In the genomic region with DNA sequence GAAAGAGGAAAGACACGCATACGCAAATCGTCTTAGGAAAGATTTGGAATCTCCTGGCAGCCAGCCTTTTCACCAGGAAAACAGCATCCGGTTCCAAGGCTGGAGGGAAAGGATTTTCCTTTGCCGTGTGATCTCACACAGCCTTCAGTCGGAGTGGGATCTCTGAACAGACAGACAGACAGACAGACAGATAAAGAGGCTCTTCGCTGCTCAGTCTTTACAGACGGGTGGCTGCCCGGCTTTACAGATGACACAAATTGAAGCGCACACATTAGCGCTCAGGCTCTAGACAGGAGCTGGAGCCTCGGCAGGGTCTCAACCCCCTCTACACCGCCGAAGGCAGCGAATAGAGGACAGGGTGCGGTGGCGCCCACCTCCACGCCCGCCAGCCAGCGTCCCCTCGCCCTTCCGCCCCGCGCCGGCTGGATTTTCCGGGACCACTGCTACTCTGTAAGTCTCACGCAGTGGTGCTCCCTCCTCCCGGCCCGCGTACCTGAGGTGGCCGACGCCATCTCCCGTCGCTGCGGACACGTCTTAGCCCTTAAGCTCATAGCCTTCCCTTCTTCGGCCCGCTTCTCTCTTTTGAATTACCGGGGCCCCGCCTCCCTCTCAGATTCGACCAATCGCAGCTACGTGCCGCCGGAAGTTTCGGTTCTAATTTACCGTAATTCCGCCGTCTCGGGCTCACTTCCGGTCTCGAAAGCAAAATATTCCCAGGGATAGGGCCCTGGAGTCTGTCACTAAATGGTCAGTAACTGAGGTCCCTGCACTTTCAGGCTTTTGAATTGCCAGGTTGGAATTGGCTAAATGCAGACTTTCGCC, we compare ENCODE assay signal across 8 mouse cellular contexts. TPM values are rescaled to one million over a fixed set of nuclear protein-coding genes. Genes with fewer than 3 reads are reported as not detected.
DNase-seq lines count a peak whose midpoint lies in the region; ATAC-seq and TF ChIP-seq lines count a peak whose summit lies in the region.

TSS of gene Kif22 (minus strand) at position 621 of the 822 bp plus-strand sequence.

- H3K27me3 ChIP-seq in ES-Bruce4 (ENCODE audit: control insufficient read depth, insufficient read depth, low read length, poor library complexity, severe bottlenecking): no peaks in the 10 kb centered on the region
- no peaks in the 10 kb centered on the region for H3K27me3 ChIP-seq in forebrain, embryonic 11.5 days (ENCODE audit: control insufficient read depth, insufficient read depth, low read length)
- no peaks in the 10 kb centered on the region for H3K27me3 ChIP-seq in heart, embryonic 16.5 days (ENCODE audit: control insufficient read depth, insufficient read depth, low read length)
- no peaks in the 10 kb centered on the region for H3K27me3 ChIP-seq in neural tube, embryonic 14.5 days (ENCODE audit: control insufficient read depth, insufficient read depth, low read length)
- H3K27me3 ChIP-seq in testis, adult 2 months (ENCODE audit: control insufficient read depth, insufficient read depth, low read length): no peaks in the 10 kb centered on the region

- peak within 1 kb of the TSS; percentile 96 for H3K4me3 ChIP-seq in ES-Bruce4 (ENCODE audit: low read depth, low read length)
- peak within 1 kb of the TSS; percentile 83 for H3K4me3 ChIP-seq in forebrain, embryonic 11.5 days (ENCODE audit: low read depth, low read length)
- peak within 1 kb of the TSS; percentile 97 for H3K4me3 ChIP-seq in heart, embryonic 16.5 days (ENCODE audit: low read length)
- H3K4me3 ChIP-seq in neural tube, embryonic 14.5 days (ENCODE audit: low read depth, low read length): peak within 1 kb of the TSS; percentile 45
- H3K4me3 ChIP-seq in testis, adult 2 months (ENCODE audit: control insufficient read depth, low read depth, low read length): peak within 1 kb of the TSS; percentile 97

- peak within 1 kb of the TSS; percentile 63 for H3K4me2 ChIP-seq in forebrain, embryonic 11.5 days (ENCODE audit: low read depth, low read length, severe bottlenecking)
- peak within 1 kb of the TSS; percentile 85 for H3K4me2 ChIP-seq in heart, embryonic 16.5 days (ENCODE audit: low read depth, low read length)
- peak within 1 kb of the TSS; percentile 54 for H3K4me2 ChIP-seq in neural tube, embryonic 14.5 days (ENCODE audit: low read depth, low read length)

- H3K9ac ChIP-seq in ES-Bruce4 (ENCODE audit: low read depth, poor library complexity, severe bottlenecking): peak within 1 kb of the TSS; percentile 92
- peak within 1 kb of the TSS; percentile 91 for H3K9ac ChIP-seq in forebrain, embryonic 11.5 days (ENCODE audit: low read length)
- H3K9ac ChIP-seq in heart, embryonic 16.5 days (ENCODE audit: low read length): peak within 1 kb of the TSS; percentile 95
- H3K9ac ChIP-seq in neural tube, embryonic 14.5 days (replicated peaks; ENCODE audit: low read depth, low read length): peak within 1 kb of the TSS; percentile 56

- ATAC-seq in forebrain, embryonic 11.5 days (replicated peaks; ENCODE audit: low FRiP score): peak; percentile 83
- peak; percentile 91 for ATAC-seq in heart, embryonic 16.5 days (replicated peaks; ENCODE audit: extremely low read depth, insufficient read depth, low FRiP score)
- ATAC-seq in neural tube, embryonic 14.5 days (ENCODE audit: low read depth): peak; percentile 88

- no peaks in the 10 kb centered on the region for H3K9me3 ChIP-seq in ES-Bruce4 (replicated peaks; ENCODE audit: control insufficient read depth, insufficient read depth, low read length, poor library complexity, severe bottlenecking)
- H3K9me3 ChIP-seq in forebrain, embryonic 11.5 days (ENCODE audit: control insufficient read depth, low read length): no peaks in the 10 kb centered on the region
- H3K9me3 ChIP-seq in heart, embryonic 16.5 days (replicated peaks; ENCODE audit: control insufficient read depth, low read length): no peaks in the 10 kb centered on the region
- H3K9me3 ChIP-seq in neural tube, embryonic 14.5 days (ENCODE audit: control insufficient read depth, low read length): no peaks in the 10 kb centered on the region

- under 1% methylated on average over 53 of the region's 53 CpGs for WGBS in forebrain, embryonic 11.5 days
- under 1% methylated on average over 53 of the region's 53 CpGs for WGBS in heart, embryonic 16.5 days
- WGBS in neural tube, embryonic 14.5 days: under 1% methylated on average over 53 of the region's 53 CpGs

- peaks cover 5% of the 10 kb centered on the region for H3K36me3 ChIP-seq in ES-Bruce4 (ENCODE audit: control insufficient read depth, insufficient read depth, low read length, poor library complexity, severe bottlenecking)
- H3K36me3 ChIP-seq in forebrain, embryonic 11.5 days (ENCODE audit: control insufficient read depth, insufficient read depth, low read length): no peaks in the 10 kb centered on the region; the same call in 1 of the 2 replicates
- H3K36me3 ChIP-seq in heart, embryonic 16.5 days (ENCODE audit: control insufficient read depth, insufficient read depth): peaks cover 11% of the 10 kb centered on the region; the same call in 1 of the 2 replicates
- no peaks in the 10 kb centered on the region for H3K36me3 ChIP-seq in neural tube, embryonic 14.5 days (ENCODE audit: control insufficient read depth, insufficient read depth, low read length)
- H3K36me3 ChIP-seq in testis, adult 2 months (ENCODE audit: control insufficient read depth, insufficient read depth, low read length): no peaks in the 10 kb centered on the region

- TF ChIP-seq POLR2A in ES-Bruce4 (IDR thresholded peaks at IDR 0.05; ENCODE audit: insufficient read depth, low read length): peak; percentile 75
- TF ChIP-seq POLR2A in testis, adult 2 months (IDR thresholded peaks at IDR 0.05; ENCODE audit: control insufficient read depth, low read depth, low read length): peak; percentile 51; the same call in 1 of the 2 replicates

- peak; percentile 87 for DNase-seq in c-Kit-positive CD71-positive TER-119-negative erythroid progenitor cells, embryonic 14.5 days (ENCODE audit: low read depth)
- peak; percentile 90 for DNase-seq in forebrain, embryonic 11.5 days (ENCODE audit: low spot score)
- DNase-seq in kidney, postnatal 25 days: peak; percentile 92 to 93
- peak; percentile 91 to 92 for DNase-seq in lung, adult 18-20 months

- no peak for TF ChIP-seq EP300 in ES-Bruce4 (IDR thresholded peaks at IDR 0.05; ENCODE audit: insufficient read depth, low read depth, low read length)

- H3K4me1 ChIP-seq in ES-Bruce4 (ENCODE audit: control insufficient read depth, insufficient read depth, low read length): no peaks in the 10 kb centered on the region
- 0 out of 2 replicates have a peak, but pooled peaks cover 4% of the 10 kb centered on the region for H3K4me1 ChIP-seq in forebrain, embryonic 11.5 days (replicated peaks; ENCODE audit: control insufficient read depth, insufficient read depth, low read length)
- peaks cover 15% of the 10 kb centered on the region for H3K4me1 ChIP-seq in heart, embryonic 16.5 days (ENCODE audit: control insufficient read depth, insufficient read depth, low read length)
- peaks cover 7% of the 10 kb centered on the region; the same call in 1 of the 2 replicates for H3K4me1 ChIP-seq in neural tube, embryonic 14.5 days (ENCODE audit: control insufficient read depth, insufficient read depth, low read length)
- H3K4me1 ChIP-seq in testis, adult 2 months (ENCODE audit: control insufficient read depth, insufficient read depth, low read length): peaks cover 7% of the 10 kb centered on the region

- TF ChIP-seq CTCF in ES-Bruce4 (IDR thresholded peaks at IDR 0.05; ENCODE audit: low read depth, low read length): no peak
- TF ChIP-seq CTCF in testis, adult 2 months (IDR thresholded peaks at IDR 0.05; ENCODE audit: control insufficient read depth, insufficient read depth, insufficient replicate concordance, low read depth, low read length): no peak

- peak within 1 kb of the TSS; percentile 71 for H3K27ac ChIP-seq in ES-Bruce4 (ENCODE audit: insufficient read depth, low read length)
- peak within 1 kb of the TSS; percentile 55; the same call in 1 of the 2 replicates for H3K27ac ChIP-seq in forebrain, embryonic 11.5 days (ENCODE audit: low read depth, low read length)
- peak within 1 kb of the TSS; percentile 82 for H3K27ac ChIP-seq in heart, embryonic 16.5 days (ENCODE audit: low read length)
- H3K27ac ChIP-seq in neural tube, embryonic 14.5 days (ENCODE audit: low read depth, low read length): peak within 1 kb of the TSS; percentile 16; the same call in 1 of the 2 replicates
- peak within 1 kb of the TSS; percentile 73 for H3K27ac ChIP-seq in testis, adult 2 months (ENCODE audit: control insufficient read depth, insufficient read depth, low read depth, low read length)

RNA-seq across cellular contexts. Expression of gene Kif22, which starts in this region (rescaled TPM):
- 106 and 109 TPM in 2 replicates for polyA plus RNA-seq in ES-Bruce4 (2011; ENCODE audit: insufficient read depth, insufficient read length, low read depth, missing spikeins)
- 207 and 208 TPM in 2 replicates for polyA plus RNA-seq in forebrain, embryonic 11.5 days (2014; fragmentation: Nextera tagmentation; extraction: Ambion mirVana)
- polyA plus RNA-seq in heart, embryonic 16.5 days (2015; fragmentation: Nextera tagmentation; extraction: Ambion mirVana): 80.4 and 81.6 TPM in 2 replicates
- polyA plus RNA-seq in neural tube, embryonic 14.5 days (2014; fragmentation: Nextera tagmentation; extraction: Ambion mirVana): 12.7 and 13.9 TPM in 2 replicates
- polyA plus RNA-seq in testis, adult 2 months (2012; rRNA removed): 10.2 and 11.2 TPM in 2 replicates

Comparison
In these comparisons a context has a peak if more than half of its experiments do, and no peak if none do; other contexts are left out.
1. Peak in every context shown above with its lines: DNase-seq, ATAC-seq, H3K4me3 ChIP-seq and H3K27ac ChIP-seq.
2. H3K27ac ChIP-seq: peak in every context shown above with its lines; median percentile 82 in heart, embryonic 16.5 days; 73 in testis, adult 2 months; 71 in ES-Bruce4; 55 in forebrain, embryonic 11.5 days; 16 in neural tube, embryonic 14.5 days.
3. H3K4me3 ChIP-seq: peak in every context shown above with its lines; median percentile 97 in heart, embryonic 16.5 days; 97 in testis, adult 2 months; 96 in ES-Bruce4; 83 in forebrain, embryonic 11.5 days; 45 in neural tube, embryonic 14.5 days.